Mouse (Mus musculus) lung, postnatal 0 days (tissue): Measurements from ENCODE around the gene Bfar. TPM values are rescaled to one million over a fixed set of nuclear protein-coding genes. Genes with fewer than 3 reads are reported as not detected.
"Not testable (repeated sequence)": the region's sequence is repeated elsewhere in the genome, so short reads cannot be mapped to it uniquely, and the experiment has no call there.

Source experiments
- ATAC-seq: fragments of 200-750 bp; cut with Nextera tagmentation; 2 replicates; pipeline ENCODE4 v1.8.0; 2017; ENCODE audit warnings: moderate library complexity
- DNase-seq: peaks from one replicate; pipeline ENCODE4 v3.0.0-alpha.2; 2016; ENCODE audit warnings: low spot score
- H3K27ac ChIP-seq: fragments of 300-500 bp; sonication (generic); 2 replicates; pipeline ENCODE4 v1.5.1; 2014; ENCODE audit warnings: antibody characterized with exemption, mild to moderate bottlenecking, low read length, mixed read lengths
- H3K27me3 ChIP-seq: fragments of 300-500 bp; sonication (generic); replicated peaks from 2 replicates; pipeline ENCODE4 v1.6.1; 2014; ENCODE audit warnings: low read length, mixed read lengths; ENCODE audit not compliant: insufficient read depth
- H3K36me3 ChIP-seq: fragments of 300-500 bp; sonication (generic); 2 replicates; pipeline ENCODE4 v1.6.1; 2014; ENCODE audit warnings: low read length, mixed read lengths; ENCODE audit not compliant: insufficient read depth
- H3K4me1 ChIP-seq: fragments of 300-500 bp; sonication (generic); 2 replicates; pipeline ENCODE4 v1.6.1; 2014; ENCODE audit warnings: antibody characterized with exemption, low read depth, low read length, mixed read lengths; ENCODE audit not compliant: insufficient read depth
- H3K4me2 ChIP-seq: fragments of 300-500 bp; sonication (generic); replicated peaks from 2 replicates; pipeline ENCODE4 v1.6.1; 2014; ENCODE audit warnings: low read depth, mild to moderate bottlenecking, low read length, moderate library complexity, mixed read lengths
- H3K4me3 ChIP-seq: fragments of 300-500 bp; sonication (generic); 2 replicates; pipeline ENCODE4 v1.5.1; 2014; ENCODE audit warnings: low read depth, low read length
- H3K9ac ChIP-seq: fragments of 300-500 bp; sonication (generic); replicated peaks from 2 replicates; pipeline ENCODE4 v1.6.1; 2014; ENCODE audit warnings: low read depth, mild to moderate bottlenecking
- H3K9me3 ChIP-seq: fragments of 300-500 bp; sonication (generic); 2 replicates; pipeline ENCODE4 v1.6.1; 2016; ENCODE audit warnings: low read length, mixed read lengths
- CTCF ChIP-seq: IDR thresholded peaks from 2 replicates; pipeline ENCODE4 v1.5.1; 2016; ENCODE audit warnings: antibody characterized with exemption, mild to moderate bottlenecking
- EP300 ChIP-seq: IDR thresholded peaks from 2 replicates; pipeline ENCODE4 v1.6.1; 2016; ENCODE audit warnings: antibody characterized with exemption, mild to moderate bottlenecking, control low read depth
- WGBS: fragments of 180-500 bp; shearing (Covaris S2); extraction: QIAGEN DNeasy Blood & Tissue Kit; methylation state at CpG from one replicate; pipeline ENCODE4 v1.1.7; 2014; 5-methylcytosine and 5-hydroxymethylcytosine counted together
- polyA plus RNA-seq: library from polyadenylated mRNA; unstranded; fragments of >200 nt; fragmentation: Nextera tagmentation; extraction: Ambion mirVana; gene quantifications from 2 replicates; pipeline ENCODE4 v1.2.1, GENCODE M21; 2015

Bfar gene
- polyA plus RNA-seq, 1 experiment from 2014 or later = 33.3 TPM

DNA sequence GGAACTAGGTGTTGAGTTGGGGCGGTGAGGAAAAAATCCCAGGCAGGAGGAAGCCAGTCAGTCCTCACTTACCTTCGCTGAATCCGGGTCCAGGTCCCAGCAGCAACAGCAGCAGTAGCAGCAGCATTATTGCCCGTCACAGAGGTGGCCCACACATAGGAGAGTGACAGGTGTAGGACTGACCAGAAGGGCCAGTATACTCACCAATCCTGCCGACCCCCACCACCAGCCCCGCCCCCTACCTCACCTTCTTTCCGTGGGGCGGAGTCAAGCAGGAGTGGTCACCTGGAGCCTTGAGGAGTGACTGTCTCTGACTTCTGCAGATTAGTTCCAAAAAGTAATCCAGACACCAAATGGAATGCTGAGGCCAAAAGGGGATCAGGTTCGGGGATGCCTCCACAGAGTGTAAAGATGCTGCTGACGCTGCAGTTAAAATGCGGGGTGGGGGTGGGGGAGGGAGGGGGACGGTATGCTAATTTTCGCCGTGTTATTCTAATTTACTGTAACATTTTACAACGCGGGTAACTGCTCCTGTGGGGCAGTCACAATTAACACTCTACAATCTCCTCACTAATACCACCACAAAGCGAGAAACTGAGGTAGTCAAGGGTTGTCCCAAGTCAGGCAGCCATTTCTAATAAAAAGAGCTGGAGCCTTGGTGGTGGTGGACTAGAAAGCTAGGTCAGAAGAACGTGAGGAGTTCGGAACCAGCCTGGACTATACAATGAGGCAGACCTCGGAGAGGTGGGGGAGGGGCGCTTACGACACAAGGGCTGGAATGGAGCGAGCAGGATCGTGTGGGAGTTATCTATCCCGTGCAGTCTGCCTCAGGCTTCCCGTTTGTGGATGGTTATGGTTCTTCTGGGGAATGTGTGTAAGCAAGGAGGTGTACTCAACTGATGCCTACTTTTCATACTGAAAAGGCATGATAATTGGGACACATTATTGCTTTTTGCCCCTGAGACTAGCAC, 58.9 kb downstream of the Bfar start, which contains the start of gene Pla2g10:
Pla2g10 (minus strand) TSS at position 699 of the 971 bp plus-strand sequence.
- TF ChIP-seq CTCF (no peak), EP300 (no peak)
- Histone ChIP-seq H3K4me1 (no peaks in the 10 kb centered on the region), H3K27me3 (no peaks in the 10 kb centered on the region), H3K4me2 (peak within 1 kb of the TSS; percentile 19; the same call in 1 of the 2 replicates), H3K4me3 (no peak within 1 kb of the TSS), H3K9me3 (no peaks in the 10 kb centered on the region), H3K9ac (no peak within 1 kb of the TSS), H3K36me3 (no peaks in the 10 kb centered on the region), H3K27ac (no peak within 1 kb of the TSS)
- DNase-seq (no peak), ATAC-seq (no peak)
- WGBS = 9% methylated on average over 26 of the region's 26 CpGs

GRCm38 (mm10) chr16:13732786-13733185, 61.1 kb downstream of the Bfar start:
- no peak overlapping the region for H3K9ac ChIP-seq

GRCm38 (mm10) chr16:13733518-13734137, 62.0 kb downstream of the Bfar start:
- Histone ChIP-seq H3K27ac (no peak overlapping the region), H3K4me3 (no peak overlapping the region), H3K4me2 (no peak overlapping the region), H3K36me3 (no peaks in the 10 kb centered on the region), H3K9ac (no peak overlapping the region), H3K9me3 (no peaks in the 10 kb centered on the region), H3K27me3 (no peaks in the 10 kb centered on the region), H3K4me1 (no peaks in the 10 kb centered on the region)
- peak; percentile 78 for DNase-seq
- 19% methylated on average over 9 of the region's 9 CpGs for whole genome bisulfite sequencing
- TF ChIP-seq EP300 (no peak), CTCF (peak; percentile 88)
- ATAC-seq = peak; percentile 57; the same call in 1 of the 2 replicates

More at GRCm38 (mm10) chr16:13732786-13733185, 61.1 kb downstream of the Bfar start:
- no peak overlapping the region for H3K4me2 ChIP-seq
- no peaks in the 10 kb centered on the region for H3K4me1 ChIP-seq
- H3K27me3 ChIP-seq = no peaks in the 10 kb centered on the region
- ATAC-seq (no peak), DNase-seq (no peak)
- no peaks in the 10 kb centered on the region for H3K36me3 ChIP-seq
- no peaks in the 10 kb centered on the region for H3K9me3 ChIP-seq
- no peak overlapping the region for H3K4me3 ChIP-seq
- TF ChIP-seq EP300 (no peak), CTCF (no peak)
- WGBS = 64% methylated on average over 3 of the region's 3 CpGs
- no peak overlapping the region for H3K27ac ChIP-seq

DNA sequence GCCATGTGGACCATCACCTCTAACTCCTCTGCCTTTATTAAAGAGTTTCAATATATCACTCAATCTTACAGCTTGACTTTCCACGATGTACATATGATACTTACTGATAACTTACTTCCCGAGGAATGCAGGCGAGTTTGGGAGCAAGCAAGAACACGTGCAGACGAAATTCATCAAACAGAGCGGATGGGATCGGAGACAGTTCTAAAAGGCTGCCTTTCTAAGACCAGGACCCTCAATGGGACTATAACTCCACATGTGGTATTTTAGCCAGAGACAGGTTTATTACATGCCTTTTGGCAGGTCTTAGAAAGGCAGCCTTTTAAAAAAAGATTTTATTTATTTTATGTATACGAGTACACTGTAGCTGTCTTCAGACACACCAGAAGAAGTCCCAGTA, 64.3 kb downstream of the Bfar start:
- no peak overlapping the region for H3K9ac ChIP-seq
- H3K36me3 ChIP-seq = no peaks in the 10 kb centered on the region
- H3K9me3 ChIP-seq = no peaks in the 10 kb centered on the region
- H3K4me2 ChIP-seq = no peak overlapping the region
- no peak for DNase-seq
- TF ChIP-seq EP300 = no peak
- TF ChIP-seq CTCF = no peak
- no peak overlapping the region for H3K4me3 ChIP-seq
- no peaks in the 10 kb centered on the region for H3K27me3 ChIP-seq
- no peak overlapping the region for H3K27ac ChIP-seq
- WGBS = 57% methylated on average over 8 of the region's 8 CpGs
- no peak for ATAC-seq
- H3K4me1 ChIP-seq = no peaks in the 10 kb centered on the region

- not testable (repeated sequence) for DNase-seq, H3K27ac ChIP-seq, H3K4me3 ChIP-seq, H3K27me3 ChIP-seq, H3K4me1 ChIP-seq, H3K9ac ChIP-seq, H3K9me3 ChIP-seq, H3K4me2 ChIP-seq, H3K36me3 ChIP-seq, ATAC-seq
- 54% methylated on average over 4 of the region's 4 CpGs for WGBS
Observed at GRCm38 (mm10) chr16:13739044-13739443, 67.4 kb downstream of the Bfar start.

- no peaks in the 10 kb centered on the region for H3K27me3 ChIP-seq
- H3K4me3 ChIP-seq = no peak overlapping the region
- no peaks in the 10 kb centered on the region for H3K36me3 ChIP-seq
- no peak for DNase-seq
- no peak for ATAC-seq
- H3K9ac ChIP-seq = no peak overlapping the region
- H3K4me2 ChIP-seq = no peak overlapping the region
- no peaks in the 10 kb centered on the region for H3K4me1 ChIP-seq
- H3K27ac ChIP-seq = no peak overlapping the region
- WGBS = 67% methylated on average over 2 of the region's 2 CpGs
- H3K9me3 ChIP-seq = no peaks in the 10 kb centered on the region
- TF ChIP-seq EP300 (no peak), CTCF (no peak)
Observed at GRCm38 (mm10) chr16:13740844-13741243, 69.2 kb downstream of the Bfar start.
